Mouse (Mus musculus) testis, adult 2 months (tissue): ENCODE measurements around the gene Scgn.

Source experiments
- CTCF ChIP-seq: fragments of 200-500 bp; IDR thresholded peaks from 2 replicates; pipeline ENCODE4 v1.5.1; 2012; ENCODE audit warnings: low read depth, mild to moderate bottlenecking, inconsistent platforms, low read length, moderate library complexity; ENCODE audit not compliant: control insufficient read depth, insufficient read depth, insufficient replicate concordance
- POLR2A ChIP-seq: fragments of 200-500 bp; IDR thresholded peaks from 2 replicates; pipeline ENCODE4 v1.6.1; 2012; ENCODE audit warnings: low read depth, mild to moderate bottlenecking, inconsistent platforms, low read length, moderate library complexity; ENCODE audit not compliant: control insufficient read depth

GRCm38 (mm10) chr13:24037502-24037901, 46.5 kb upstream of the Scgn start:
- TF ChIP-seq POLR2A (no peak), CTCF (no peak)
